Mouse (Mus musculus) duodenum, adult 2 months (tissue): ENCODE measurements around the gene Gm11487. TPM values are rescaled to one million over a fixed set of nuclear protein-coding genes. Genes with fewer than 3 reads are reported as not detected.

Source experiments
- polyA plus RNA-seq: library from polyadenylated mRNA; depleted of rRNA; stranded (reverse); fragments of >200 nt; gene quantifications from 2 replicates; pipeline ENCODE4 v1.2.3, GENCODE M21; 2012; ENCODE audit warnings: low replicate concordance; rRNA removed

The Gm11487 gene
- not detected in 2 replicates for polyA plus RNA-seq

GRCm38 (mm10) chr4:73404972-73405371 lies at the start of gene Gm11487:
Gm11487 (minus strand) TSS chr4:73405072.

Other genes with a start within 250 kb of the Gm11487 start
- gene Gm11238, start 202.8 kb upstream of the Gm11487 start, polyA plus RNA-seq, result not detected in 2 replicates
- gene Gm11237, start 217.9 kb upstream of the Gm11487 start, polyA plus RNA-seq, result not detected in 2 replicates
- not detected in 2 replicates for gene Gm11236, start 233.0 kb upstream of the Gm11487 start, polyA plus RNA-seq